Mouse (Mus musculus): ENCODE results near the gene Ecel1. TPM values are rescaled to one million over a fixed set of nuclear protein-coding genes. Genes with fewer than 3 reads are reported as not detected.
A peak's percentile ranks its signal among the peaks of the same experiment; 100 is the strongest.

Ecel1 gene
- polyA plus RNA-seq, 1 experiment from 2014 or later = 0.28 TPM

DNA sequence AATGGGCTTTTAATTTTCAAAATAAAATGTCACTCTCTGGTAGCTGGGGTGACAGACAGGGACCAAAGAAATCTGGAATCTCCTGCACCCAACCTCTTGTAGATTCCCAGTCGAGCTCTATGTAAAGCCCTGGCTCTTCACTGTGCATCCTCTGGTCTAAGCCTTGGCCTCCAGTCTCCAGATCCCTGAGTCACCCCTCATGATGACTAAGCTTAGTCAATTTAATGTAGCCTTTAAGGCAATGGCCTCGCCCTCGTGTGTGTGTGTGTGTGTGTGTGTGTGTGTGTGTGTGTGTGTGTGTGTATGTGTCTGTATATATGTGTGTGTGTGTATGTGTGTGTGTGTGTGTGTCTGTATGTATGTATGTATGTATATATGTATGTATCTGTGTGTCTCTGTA, 3.1 kb upstream of the Ecel1 start:
- 91% methylated on average over 3 of the region's 3 CpGs for WGBS
- no peak for ATAC-seq (ENCODE audit: insufficient number of reproducible peaks, low FRiP score, low TSS enrichment, low read depth)
- peaks cover 51% of the 10 kb centered on the region for H3K27me3 ChIP-seq (ENCODE audit: control insufficient read depth, insufficient read depth, low read length)

DNA sequence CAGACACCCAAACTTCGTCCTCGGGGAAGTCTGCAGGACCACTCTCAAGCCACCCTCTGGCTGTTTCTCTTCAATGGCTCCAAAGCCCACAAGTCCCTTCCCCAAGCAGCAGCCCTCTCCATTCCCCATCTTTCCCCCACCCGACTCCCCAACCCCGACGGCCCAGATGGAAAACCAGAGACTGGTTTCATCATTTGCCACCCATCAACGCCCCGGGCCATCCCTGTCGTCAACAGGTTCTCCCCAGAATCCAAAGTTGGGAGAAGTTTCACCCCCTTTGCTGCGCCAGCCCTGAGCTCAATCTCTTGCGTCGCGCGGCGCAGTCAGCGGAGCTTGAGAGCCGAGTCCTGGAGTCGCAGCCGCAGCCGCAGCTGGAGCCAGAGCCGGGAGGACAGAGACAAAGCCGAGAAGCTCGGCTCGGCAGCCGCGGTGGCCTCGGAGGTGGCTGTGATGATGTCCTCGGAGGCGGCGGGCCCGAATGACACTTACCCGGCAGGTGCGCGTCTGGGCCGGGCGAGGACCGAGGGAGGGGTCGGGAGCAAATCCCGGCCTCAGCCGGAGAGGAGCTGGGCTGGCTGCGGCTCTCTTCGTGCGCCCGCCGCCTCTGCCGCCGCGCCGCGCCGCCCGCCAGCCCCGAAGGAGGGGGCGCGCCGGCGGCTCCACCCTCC, 656 bp downstream of the Ecel1 start:
- DNase-seq (ENCODE audit: low spot score) (peak; percentile 65), ATAC-seq (ENCODE audit: insufficient number of reproducible peaks, low FRiP score, low TSS enrichment, low read depth) (no peak)
- Histone ChIP-seq H3K9me3 (ENCODE audit: control insufficient read depth, low read length) (no peaks in the 10 kb centered on the region), H3K36me3 (ENCODE audit: control insufficient read depth, insufficient read depth, low read length) (no peaks in the 10 kb centered on the region), H3K9ac (ENCODE audit: low read length) (0 out of 2 replicates have a peak overlapping the region, but pooled peaks have one; percentile 4), H3K4me3 (ENCODE audit: low read depth, low read length) (peak overlapping the region; percentile 29), H3K27me3 (ENCODE audit: control insufficient read depth, insufficient read depth, low read length) (peaks cover 83% of the 10 kb centered on the region), H3K4me2 (ENCODE audit: low read depth, severe bottlenecking) (peak overlapping the region; percentile 60), H3K27ac (replicated peaks; ENCODE audit: low read depth, low read length) (no peak overlapping the region), H3K4me1 (ENCODE audit: control insufficient read depth, insufficient read depth, low read length) (peaks cover 8% of the 10 kb centered on the region; the same call in 1 of the 2 replicates)
- WGBS = under 1% methylated on average over 53 of the region's 56 CpGs

More for the DNA sequence above, 3.1 kb upstream of the Ecel1 start:
- H3K4me1 ChIP-seq (ENCODE audit: control insufficient read depth, insufficient read depth, low read length) = peaks cover 8% of the 10 kb centered on the region; the same call in 1 of the 2 replicates
- DNase-seq (ENCODE audit: low spot score) = no peak
- no peak overlapping the region for H3K4me3 ChIP-seq (ENCODE audit: low read depth, low read length)
- no peak overlapping the region for H3K27ac ChIP-seq (replicated peaks; ENCODE audit: low read depth, low read length)
- no peak overlapping the region for H3K9ac ChIP-seq (ENCODE audit: low read length)
- no peaks in the 10 kb centered on the region for H3K36me3 ChIP-seq (ENCODE audit: control insufficient read depth, insufficient read depth, low read length)
- H3K9me3 ChIP-seq (ENCODE audit: control insufficient read depth, low read length) = no peaks in the 10 kb centered on the region
- H3K4me2 ChIP-seq (ENCODE audit: low read depth, severe bottlenecking) = no peak overlapping the region

DNA sequence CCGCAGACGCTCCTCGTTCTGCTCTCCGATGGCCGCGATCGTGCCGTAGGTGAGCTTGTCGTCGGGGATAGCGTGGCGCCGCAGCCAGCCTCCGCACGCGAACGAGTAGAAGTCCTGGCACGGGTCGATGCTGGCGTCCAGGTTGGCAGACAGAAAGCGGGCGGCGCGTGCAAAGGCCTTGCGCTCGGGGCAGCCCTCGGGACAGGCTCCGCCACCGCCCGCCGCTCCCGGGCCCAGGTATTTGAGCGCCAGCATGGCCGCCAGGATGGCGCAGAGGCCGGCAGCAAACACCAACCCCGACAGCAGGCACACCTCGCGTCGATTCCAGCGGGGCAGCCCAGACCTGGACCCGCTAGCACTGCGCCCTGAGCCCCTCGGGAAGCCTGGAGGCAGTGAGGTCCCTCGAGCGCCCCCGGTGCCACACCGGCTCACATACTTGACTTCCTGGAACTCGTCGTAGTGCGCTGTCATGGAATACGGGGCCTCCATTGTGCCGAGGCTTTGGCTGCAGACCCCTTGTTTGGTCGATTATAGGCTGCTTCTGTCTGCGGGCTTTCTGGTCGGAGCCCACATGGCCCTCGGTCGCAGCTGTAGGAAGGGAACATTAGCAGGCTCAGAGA, 1.7 kb downstream of the Ecel1 start:
- H3K4me1 ChIP-seq (ENCODE audit: control insufficient read depth, insufficient read depth, low read length) = peaks cover 8% of the 10 kb centered on the region; the same call in 1 of the 2 replicates
- no peak overlapping the region for H3K27ac ChIP-seq (replicated peaks; ENCODE audit: low read depth, low read length)
- peaks cover 85% of the 10 kb centered on the region for H3K27me3 ChIP-seq (ENCODE audit: control insufficient read depth, insufficient read depth, low read length)
- ATAC-seq (ENCODE audit: insufficient number of reproducible peaks, low FRiP score, low TSS enrichment, low read depth) (no peak), DNase-seq (ENCODE audit: low spot score) (peak; percentile 55)
- 2% methylated on average over 58 of the region's 58 CpGs for WGBS
- no peak overlapping the region for H3K9ac ChIP-seq (ENCODE audit: low read length)
- no peaks in the 10 kb centered on the region for H3K36me3 ChIP-seq (ENCODE audit: control insufficient read depth, insufficient read depth, low read length)
- no peaks in the 10 kb centered on the region for H3K9me3 ChIP-seq (ENCODE audit: control insufficient read depth, low read length)
- H3K4me3 ChIP-seq (ENCODE audit: low read depth, low read length) = peak overlapping the region; percentile 24
- peak overlapping the region; percentile 33 for H3K4me2 ChIP-seq (ENCODE audit: low read depth, severe bottlenecking)

DNA sequence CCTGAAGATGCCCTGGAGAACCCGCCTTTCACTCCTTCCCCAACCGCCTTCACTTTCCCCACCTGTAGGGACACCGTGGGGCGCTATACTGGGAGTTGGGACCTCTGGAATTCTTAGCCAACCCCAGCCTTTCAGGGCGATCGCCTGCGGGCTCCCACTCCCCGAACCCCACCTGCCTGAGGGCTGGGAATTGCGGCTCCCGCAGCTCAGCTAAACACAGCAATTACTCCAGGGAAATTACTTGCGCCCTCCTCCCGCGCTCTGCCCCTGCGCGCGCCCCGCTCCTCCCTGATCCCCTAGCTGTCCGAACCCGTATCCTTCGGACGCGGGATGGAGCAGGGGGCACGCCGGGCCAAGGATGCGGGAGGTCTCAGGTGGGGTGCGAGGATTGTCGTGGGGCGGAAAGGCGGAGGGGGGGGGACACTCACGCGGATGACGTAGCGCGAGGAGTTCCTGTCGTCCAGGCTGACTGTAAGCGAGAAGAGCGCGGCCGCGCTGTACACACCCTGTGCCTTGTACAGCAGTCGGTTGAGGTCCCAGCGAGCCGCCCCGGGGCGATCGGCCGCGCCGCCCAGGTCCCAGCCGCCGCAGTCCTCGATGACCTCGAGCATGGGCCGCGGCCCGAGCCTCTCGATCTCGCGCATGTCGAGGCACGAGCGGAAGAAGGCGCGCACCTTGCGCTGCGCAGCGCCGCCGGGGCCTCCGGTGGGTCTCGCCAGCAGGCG, 2.4 kb downstream of the Ecel1 start:
- Histone ChIP-seq H3K36me3 (ENCODE audit: control insufficient read depth, insufficient read depth, low read length) (no peaks in the 10 kb centered on the region), H3K27me3 (ENCODE audit: control insufficient read depth, insufficient read depth, low read length) (peaks cover 85% of the 10 kb centered on the region), H3K9ac (ENCODE audit: low read length) (no peak overlapping the region), H3K4me3 (ENCODE audit: low read depth, low read length) (peak overlapping the region; percentile 24), H3K9me3 (ENCODE audit: control insufficient read depth, low read length) (no peaks in the 10 kb centered on the region), H3K27ac (replicated peaks; ENCODE audit: low read depth, low read length) (no peak overlapping the region), H3K4me2 (ENCODE audit: low read depth, severe bottlenecking) (peak overlapping the region; percentile 33), H3K4me1 (ENCODE audit: control insufficient read depth, insufficient read depth, low read length) (peaks cover 8% of the 10 kb centered on the region; the same call in 1 of the 2 replicates)
- 1% methylated on average over 63 of the region's 72 CpGs for WGBS
- DNase-seq (ENCODE audit: low spot score) (no peak), ATAC-seq (ENCODE audit: insufficient number of reproducible peaks, low FRiP score, low TSS enrichment, low read depth) (no peak)

DNA sequence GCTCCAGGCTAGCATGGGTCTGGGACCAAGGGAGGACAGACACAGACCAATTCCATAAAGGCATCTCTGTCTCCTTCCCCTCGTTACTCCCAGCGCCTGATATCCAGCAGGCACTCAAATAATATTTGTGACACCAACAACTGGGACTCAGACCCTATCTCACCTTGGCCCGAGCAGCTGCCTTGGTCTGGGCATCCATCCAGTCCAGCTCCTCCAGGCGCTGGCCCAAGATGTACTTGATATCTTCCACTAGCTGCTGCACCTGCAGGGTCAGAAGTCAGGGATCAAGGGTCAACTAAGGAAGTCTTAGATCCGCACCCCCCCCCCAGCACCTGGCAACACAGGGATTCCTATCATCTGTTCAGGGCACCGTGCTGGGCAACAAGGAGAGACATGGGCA, 5.0 kb downstream of the Ecel1 start:
- Histone ChIP-seq H3K9me3 (ENCODE audit: control insufficient read depth, low read length) (no peaks in the 10 kb centered on the region), H3K4me3 (ENCODE audit: low read depth, low read length) (no peak overlapping the region), H3K9ac (ENCODE audit: low read length) (no peak overlapping the region), H3K27ac (replicated peaks; ENCODE audit: low read depth, low read length) (no peak overlapping the region), H3K36me3 (ENCODE audit: control insufficient read depth, insufficient read depth, low read length) (no peaks in the 10 kb centered on the region), H3K4me1 (ENCODE audit: control insufficient read depth, insufficient read depth, low read length) (peaks cover 8% of the 10 kb centered on the region; the same call in 1 of the 2 replicates), H3K27me3 (ENCODE audit: control insufficient read depth, insufficient read depth, low read length) (peaks cover 59% of the 10 kb centered on the region), H3K4me2 (ENCODE audit: low read depth, severe bottlenecking) (no peak overlapping the region)
- 82% methylated on average over 6 of the region's 6 CpGs for WGBS
- no peak for ATAC-seq (ENCODE audit: insufficient number of reproducible peaks, low FRiP score, low TSS enrichment, low read depth)
- no peak for DNase-seq (ENCODE audit: low spot score)

DNA sequence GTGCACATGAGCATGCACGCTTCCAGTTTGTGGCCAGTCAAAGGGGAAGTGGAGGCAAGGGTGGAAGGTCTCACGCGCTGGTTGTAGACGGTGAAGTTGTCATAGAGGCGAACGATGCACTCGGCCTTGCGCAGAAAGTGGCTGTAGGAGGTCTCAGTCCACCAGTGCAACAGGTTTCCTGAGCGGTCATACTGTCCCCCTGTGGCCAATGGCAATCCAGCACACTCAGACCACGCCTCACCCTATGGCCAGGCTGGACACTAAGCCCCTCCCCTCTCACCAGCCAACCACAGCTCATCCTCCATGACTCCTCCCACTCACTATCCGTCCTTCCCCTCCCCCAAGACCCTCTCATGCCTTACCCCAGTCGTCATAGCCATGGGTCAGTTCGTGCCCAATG, 6.9 kb downstream of the Ecel1 start:
- DNase-seq (ENCODE audit: low spot score) = no peak
- WGBS = 24% methylated on average over 13 of the region's 13 CpGs
- Histone ChIP-seq H3K4me2 (ENCODE audit: low read depth, severe bottlenecking) (no peak overlapping the region), H3K27ac (replicated peaks; ENCODE audit: low read depth, low read length) (no peak overlapping the region), H3K4me3 (ENCODE audit: low read depth, low read length) (no peak overlapping the region), H3K27me3 (ENCODE audit: control insufficient read depth, insufficient read depth, low read length) (peaks cover 42% of the 10 kb centered on the region), H3K4me1 (ENCODE audit: control insufficient read depth, insufficient read depth, low read length) (0 out of 2 replicates have a peak, but pooled peaks cover 2% of the 10 kb centered on the region), H3K36me3 (ENCODE audit: control insufficient read depth, insufficient read depth, low read length) (no peaks in the 10 kb centered on the region), H3K9me3 (ENCODE audit: control insufficient read depth, low read length) (no peaks in the 10 kb centered on the region), H3K9ac (ENCODE audit: low read length) (no peak overlapping the region)
- ATAC-seq (ENCODE audit: insufficient number of reproducible peaks, low FRiP score, low TSS enrichment, low read depth) = no peak

DNA sequence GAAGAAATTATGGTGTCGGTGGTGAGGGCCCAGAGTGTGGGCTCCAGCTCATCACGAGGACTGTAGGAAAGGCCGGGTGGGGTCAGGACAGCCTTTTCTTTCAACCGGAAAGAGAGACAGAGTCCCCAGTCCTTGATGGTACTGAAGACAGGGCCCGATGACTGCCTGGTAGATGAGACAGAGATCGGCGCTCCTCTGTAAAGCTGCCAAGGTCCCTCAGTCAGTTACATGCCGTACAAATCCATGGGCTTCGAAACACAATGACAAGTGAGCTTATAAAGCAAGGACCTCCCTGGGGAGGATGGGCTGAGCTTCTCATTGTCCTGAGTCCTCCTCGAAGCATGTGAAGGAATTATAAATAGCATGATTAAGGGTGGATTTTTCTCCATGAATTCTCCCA, 13.2 kb downstream of the Ecel1 start:
- 88% methylated on average over 10 of the region's 10 CpGs for WGBS
- DNase-seq (ENCODE audit: low spot score) = no peak
- 0 out of 2 replicates have a peak, but pooled peaks cover 2% of the 10 kb centered on the region for H3K27me3 ChIP-seq (ENCODE audit: control insufficient read depth, insufficient read depth, low read length)

DNA sequence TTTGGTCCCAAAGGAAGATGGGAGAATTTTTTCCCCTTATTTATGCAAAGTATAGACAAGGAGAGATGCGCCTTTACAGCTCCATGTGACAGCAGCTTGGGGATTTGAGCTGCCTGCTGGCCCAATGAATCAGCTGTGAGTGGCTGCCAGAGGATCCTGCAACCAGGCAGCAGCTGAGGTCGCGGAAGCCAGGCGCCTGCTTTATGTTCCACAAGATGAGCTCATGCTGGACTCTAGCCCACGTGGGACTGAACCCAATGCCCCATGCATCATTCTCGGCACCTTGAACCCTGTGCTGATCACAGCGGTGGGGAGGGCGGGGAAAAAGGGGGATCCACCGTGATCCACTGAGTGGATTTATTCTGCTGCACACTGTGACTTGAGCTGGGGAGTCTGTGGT, 13.9 kb downstream of the Ecel1 start:
- 0 out of 2 replicates have a peak, but pooled peaks cover 2% of the 10 kb centered on the region for H3K27me3 ChIP-seq (ENCODE audit: control insufficient read depth, insufficient read depth, low read length)
- 74% methylated on average over 9 of the region's 9 CpGs for WGBS
- no peak overlapping the region for H3K4me2 ChIP-seq (ENCODE audit: low read depth, severe bottlenecking)
- no peak for DNase-seq (ENCODE audit: low spot score)
- no peak overlapping the region for H3K9ac ChIP-seq (ENCODE audit: low read length)
- no peaks in the 10 kb centered on the region for H3K4me1 ChIP-seq (ENCODE audit: control insufficient read depth, insufficient read depth, low read length)
- H3K36me3 ChIP-seq (ENCODE audit: control insufficient read depth, insufficient read depth, low read length) = no peaks in the 10 kb centered on the region
- no peak overlapping the region for H3K27ac ChIP-seq (replicated peaks; ENCODE audit: low read depth, low read length)
- no peaks in the 10 kb centered on the region for H3K9me3 ChIP-seq (ENCODE audit: control insufficient read depth, low read length)
- no peak overlapping the region for H3K4me3 ChIP-seq (ENCODE audit: low read depth, low read length)
- ATAC-seq (ENCODE audit: insufficient number of reproducible peaks, low FRiP score, low TSS enrichment, low read depth) = no peak

More for the DNA sequence above, 13.2 kb downstream of the Ecel1 start:
- no peaks in the 10 kb centered on the region for H3K4me1 ChIP-seq (ENCODE audit: control insufficient read depth, insufficient read depth, low read length)
- H3K27ac ChIP-seq (replicated peaks; ENCODE audit: low read depth, low read length) = no peak overlapping the region
- H3K4me2 ChIP-seq (ENCODE audit: low read depth, severe bottlenecking) = no peak overlapping the region
- H3K9me3 ChIP-seq (ENCODE audit: control insufficient read depth, low read length) = no peaks in the 10 kb centered on the region
- no peaks in the 10 kb centered on the region for H3K36me3 ChIP-seq (ENCODE audit: control insufficient read depth, insufficient read depth, low read length)
- H3K4me3 ChIP-seq (ENCODE audit: low read depth, low read length) = no peak overlapping the region
- ATAC-seq (ENCODE audit: insufficient number of reproducible peaks, low FRiP score, low TSS enrichment, low read depth) = no peak
- H3K9ac ChIP-seq (ENCODE audit: low read length) = no peak overlapping the region
